Mouse (Mus musculus) spleen, postnatal 4 days (tissue): ENCODE results near the gene Rundc1.
"Not testable (repeated sequence)": the region's sequence is repeated elsewhere in the genome, so short reads cannot be mapped to it uniquely, and the experiment has no call there.

Source experiments
- DNase-seq, 2 experiments: peaks; one replicate each; pipeline ENCODE4 v3.0.0; 2022; ENCODE audit warnings: low spot score in 2 of 2

Gene Rundc1

DNA sequence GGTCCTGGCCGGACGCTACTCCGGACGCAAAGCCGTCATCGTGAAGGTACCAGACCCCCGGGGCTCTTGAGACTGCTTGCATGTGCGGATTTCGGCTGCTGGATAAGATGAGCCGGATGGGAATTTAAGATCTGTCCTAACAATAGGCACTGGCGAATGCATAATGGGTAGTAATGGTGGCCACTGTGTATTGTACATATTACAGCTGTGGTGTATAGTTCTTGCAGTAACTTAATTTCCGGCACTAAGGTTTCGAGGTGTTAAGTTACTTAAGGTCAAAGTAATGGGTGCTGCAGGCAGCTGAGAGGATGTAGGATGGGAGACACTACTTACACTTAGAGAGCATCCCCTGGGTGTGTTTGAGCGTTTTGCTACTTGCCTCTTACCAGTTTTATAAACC is 17.9 kb downstream of the Rundc1 start:
- DNase-seq, result no peak

DNA sequence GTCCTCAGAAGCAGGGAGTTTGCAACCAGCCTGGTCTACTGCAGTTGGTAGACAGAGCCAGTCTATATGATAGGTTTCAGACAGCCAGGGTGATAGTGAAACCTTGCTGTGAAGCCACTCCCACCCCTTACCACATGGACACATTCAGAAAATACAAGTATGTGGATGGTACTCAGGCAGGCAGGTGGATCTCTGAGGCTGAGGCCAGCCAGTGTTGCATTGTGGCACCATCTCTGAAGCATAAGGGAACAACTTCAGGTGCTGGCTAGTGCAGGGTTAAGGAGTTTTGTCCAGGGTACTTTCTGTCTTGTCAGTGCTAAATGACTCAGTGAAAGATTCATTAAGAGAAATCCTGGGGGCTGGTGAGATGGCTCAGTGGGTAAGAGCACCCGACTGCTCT is 21.4 kb downstream of the Rundc1 start:
- DNase-seq, result no peak

- DNase-seq, result not testable (repeated sequence)
These were observed 22.0 kb downstream of the Rundc1 start for GRCm38 (mm10) chr11:101446860-101447259.

- no peak for DNase-seq
These were observed 22.9 kb downstream of the Rundc1 start for GRCm38 (mm10) chr11:101447786-101448185.

DNA sequence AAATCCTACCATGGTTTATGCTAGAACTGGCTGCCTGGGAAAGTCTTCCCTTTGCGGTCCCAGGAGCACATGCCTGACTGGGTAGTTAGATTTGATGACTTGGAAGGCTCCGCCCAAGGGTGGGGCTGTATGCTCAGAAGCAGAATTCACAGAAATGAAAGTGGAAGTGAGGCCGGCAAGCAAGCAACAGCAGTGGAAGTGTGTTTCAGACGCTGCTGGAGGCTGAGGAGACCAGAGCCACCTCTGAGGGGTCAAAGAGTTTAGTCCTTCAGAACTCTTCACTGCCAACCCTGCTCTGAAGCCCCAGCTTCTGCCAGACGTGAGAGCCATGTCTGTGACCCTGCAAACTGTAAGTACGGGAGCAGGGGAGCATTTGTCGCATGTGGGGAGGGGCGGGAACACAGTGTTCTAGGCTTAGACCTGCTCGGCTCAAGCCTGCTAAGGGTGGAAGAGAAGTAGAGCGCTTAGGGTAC is 23.4 kb downstream of the Rundc1 start, which contains the start of gene Ifi35:
TSS of gene Ifi35 (plus strand) at position 134 of the 473 bp plus-strand sequence.
- peak; percentile 78 to 85 for DNase-seq

- DNase-seq, result no peak
These were observed 24.0 kb downstream of the Rundc1 start for GRCm38 (mm10) chr11:101448899-101449298.

DNA sequence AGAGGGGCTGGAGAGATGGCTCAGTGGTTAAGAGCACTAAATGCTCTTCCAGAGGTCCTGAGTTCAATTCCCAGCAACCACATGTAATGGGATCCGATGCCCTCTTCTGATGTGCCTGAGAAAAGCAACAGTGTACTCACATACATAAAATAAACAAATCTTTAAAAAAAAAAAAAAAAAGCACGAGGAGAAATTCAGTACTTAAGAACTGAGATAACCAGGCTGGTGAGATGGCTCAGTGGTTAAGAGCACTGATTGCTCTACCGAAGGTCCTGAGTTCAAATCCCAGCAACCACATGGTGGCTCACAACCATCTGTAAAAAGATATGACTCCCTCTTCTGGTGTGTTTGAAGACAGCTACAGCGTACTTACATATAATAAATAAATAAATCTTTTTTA is 24.7 kb downstream of the Rundc1 start:
- DNase-seq, result not testable (repeated sequence)

GRCm38 (mm10) chr11:101450394-101450793 is 25.5 kb downstream of the Rundc1 start:
- DNase-seq, result no peak

DNA sequence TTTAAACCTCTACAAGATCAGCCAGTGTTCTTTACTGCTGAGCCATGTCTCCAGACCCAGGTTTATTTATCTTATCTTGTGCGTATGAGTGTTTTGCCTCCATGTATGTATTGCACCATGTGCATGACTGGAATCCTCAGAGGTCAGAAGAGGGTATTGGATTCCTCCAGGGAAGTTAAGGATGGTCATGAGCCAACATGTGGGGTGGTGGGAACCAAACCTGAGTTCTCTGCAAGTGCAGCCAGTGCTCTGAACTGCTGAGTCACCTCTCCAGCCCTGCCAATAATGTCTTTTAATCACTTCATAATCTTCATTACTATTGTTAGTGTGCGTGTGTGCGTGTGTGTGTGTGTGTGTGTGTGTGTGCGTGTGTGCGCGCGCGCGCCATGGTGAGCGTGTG is 26.7 kb downstream of the Rundc1 start:
- no peak for DNase-seq

GRCm38 (mm10) chr11:101452093-101452774 is 27.3 kb downstream of the Rundc1 start:
- DNase-seq, result no peak

GRCm38 (mm10) chr11:101454702-101455101 is 29.8 kb downstream of the Rundc1 start:
- no peak for DNase-seq

- DNase-seq, result no peak
These were observed 30.7 kb downstream of the Rundc1 start for GRCm38 (mm10) chr11:101455627-101456026.

GRCm38 (mm10) chr11:101457631-101458030 is 32.7 kb downstream of the Rundc1 start:
- DNase-seq, result no peak

- DNase-seq, result no peak
These were observed 33.3 kb downstream of the Rundc1 start for GRCm38 (mm10) chr11:101458217-101458616.

- DNase-seq, result no peak
These were observed 34.8 kb downstream of the Rundc1 start for GRCm38 (mm10) chr11:101459716-101460115.

- DNase-seq, result no peak
These were observed 35.4 kb downstream of the Rundc1 start for GRCm38 (mm10) chr11:101460321-101460720.

DNA sequence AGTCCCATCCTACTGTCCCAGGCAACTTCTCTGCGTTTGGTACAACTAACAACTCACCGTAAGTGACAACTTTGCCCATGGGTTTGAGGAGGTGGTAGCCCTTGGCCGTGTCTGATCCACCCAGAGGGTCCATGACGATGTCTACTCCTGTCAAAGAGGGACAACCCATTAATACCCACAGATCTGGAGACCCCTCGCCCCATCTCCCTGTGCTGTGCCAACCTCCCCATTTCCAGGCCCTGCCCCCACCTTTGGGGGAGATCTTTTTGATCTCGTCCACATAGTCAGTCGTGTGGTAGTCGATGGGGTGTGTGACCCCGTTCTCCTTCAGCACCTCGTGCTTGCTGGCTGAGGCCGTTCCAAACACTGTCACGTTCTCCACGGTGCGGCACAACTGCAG is 37.3 kb downstream of the Rundc1 start:
- DNase-seq, result no peak

DNA sequence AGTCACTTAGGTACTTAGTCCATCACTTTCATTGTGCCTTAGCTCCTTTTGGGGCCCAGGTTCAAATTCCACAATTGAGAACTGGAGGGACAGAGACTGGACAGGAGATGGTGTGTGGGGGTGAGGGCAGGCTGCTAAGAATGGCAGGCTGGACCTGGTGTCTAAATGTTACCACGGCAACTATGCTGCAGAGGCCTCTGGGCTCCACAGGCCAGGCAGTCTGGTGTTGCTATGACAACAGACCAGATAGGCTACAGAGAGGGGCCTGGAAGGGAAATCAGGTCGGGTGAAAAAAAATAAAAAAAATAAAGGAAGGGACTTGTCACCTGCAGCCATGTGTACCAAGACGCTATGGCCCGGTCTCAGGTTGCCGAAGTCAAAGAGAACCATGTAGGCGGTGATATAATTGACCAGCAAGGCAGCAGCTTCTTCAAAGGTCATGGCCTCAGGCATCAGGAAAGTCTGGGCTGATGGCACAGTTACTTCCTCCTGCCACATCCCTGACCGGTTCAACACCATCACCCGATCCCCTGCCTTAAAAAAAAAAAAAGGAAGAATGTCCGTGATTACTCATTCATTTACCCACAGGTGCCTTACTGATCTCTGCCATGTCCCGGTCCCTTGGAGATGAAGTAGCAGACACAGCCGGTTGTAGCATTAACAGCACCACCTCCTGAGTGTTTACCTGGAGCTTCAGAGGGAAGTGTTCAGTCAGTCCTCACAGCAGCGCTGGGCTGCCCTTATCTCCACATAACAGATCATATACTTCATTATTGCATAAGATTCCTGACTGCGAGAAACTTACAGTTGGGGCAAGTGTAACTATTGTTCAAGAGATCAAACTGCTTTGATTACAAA is 37.9 kb downstream of the Rundc1 start:
- DNase-seq, result no peak

GRCm38 (mm10) chr11:101464211-101465100 is 39.6 kb downstream of the Rundc1 start, which contains the start of gene Rnd2:
Rnd2 (plus strand) TSS chr11:101464999.
- no peak for DNase-seq

GRCm38 (mm10) chr11:101465101-101465868 is 40.4 kb downstream of the Rundc1 start:
- DNase-seq, result peak; percentile 39 to 74
